Mouse (Mus musculus): ENCODE measurements at regions not wholly inside any gene's neighbourhood (a gene's known extent, or its start where the extent isn't known, plus 50 kb on each side); places are given as distances from the start of the nearest gene placed in this dataset.

DNA sequence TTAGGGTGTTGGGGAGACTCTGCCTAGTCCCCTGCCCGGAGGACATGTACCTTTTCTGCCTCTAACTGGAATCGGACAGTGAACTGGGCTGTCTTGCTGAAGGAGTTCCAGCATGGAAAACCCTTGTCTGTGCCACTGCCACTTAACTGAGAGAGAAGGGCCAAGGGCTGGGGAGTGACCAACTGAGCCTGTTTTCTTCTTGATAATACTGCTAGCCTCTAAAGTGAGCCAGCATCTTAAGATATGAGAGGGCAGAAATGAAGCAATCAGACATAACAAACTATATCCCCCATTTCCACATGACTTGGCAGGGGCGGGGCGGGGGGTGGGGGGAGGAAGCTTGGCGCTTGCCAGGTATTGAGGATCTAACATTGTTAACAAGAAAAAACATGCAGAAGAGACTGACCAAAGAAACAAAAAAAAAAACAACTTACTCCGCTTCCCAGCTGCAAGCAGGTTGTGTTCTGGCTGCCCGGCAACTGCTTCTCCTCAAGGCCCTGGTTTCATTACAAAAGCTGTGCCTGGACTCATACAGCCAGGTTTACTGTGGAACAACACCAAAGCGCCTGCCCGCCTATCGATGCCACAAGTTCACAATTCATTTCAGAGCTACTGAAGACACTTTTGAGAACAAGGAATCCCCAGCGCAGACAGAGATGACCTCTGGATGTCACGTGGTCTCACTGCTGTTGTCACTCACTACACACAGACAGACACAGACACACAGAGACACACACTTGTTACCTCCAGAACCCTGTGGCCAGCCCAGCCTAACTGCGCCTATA, 153.6 kb upstream of the Klf14 start:
- no peak for DNase-seq

DNA sequence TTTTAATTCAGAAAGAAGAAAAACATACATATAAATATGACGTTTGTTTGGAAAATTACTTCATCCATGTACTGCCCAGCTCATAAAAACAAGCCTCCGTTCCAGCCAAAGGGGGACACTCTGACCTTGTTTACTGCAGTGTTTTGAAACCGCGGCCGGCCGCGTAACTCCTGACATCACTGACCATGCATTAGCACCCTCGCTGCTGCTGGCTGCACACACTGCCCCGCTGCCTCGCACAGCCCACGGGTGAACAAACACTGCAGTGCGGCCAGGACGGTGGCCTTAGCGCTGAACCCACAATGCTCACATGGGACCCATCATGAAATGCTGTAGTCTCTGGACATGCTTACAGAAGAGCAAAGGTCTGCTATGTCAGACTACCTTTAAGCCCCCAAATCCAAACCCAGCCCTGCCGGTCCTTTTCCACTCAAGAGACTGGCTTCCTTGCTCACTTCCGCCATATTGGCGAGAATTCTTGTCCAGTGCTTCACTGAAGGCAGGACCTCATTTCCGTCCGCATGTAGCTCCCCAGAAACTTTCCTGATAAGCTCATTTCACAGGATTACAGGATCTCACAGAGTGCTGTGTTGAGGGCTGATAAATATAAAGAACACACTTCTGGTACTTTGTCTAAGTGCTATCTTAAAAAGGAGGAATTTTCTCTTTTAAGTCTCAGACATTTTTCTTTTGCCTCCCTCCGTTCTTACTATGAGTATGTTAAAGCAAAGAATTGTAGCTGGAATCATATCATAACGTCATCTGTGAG, 154.9 kb upstream of the Klf14 start:
- DNase-seq = no peak

DNA sequence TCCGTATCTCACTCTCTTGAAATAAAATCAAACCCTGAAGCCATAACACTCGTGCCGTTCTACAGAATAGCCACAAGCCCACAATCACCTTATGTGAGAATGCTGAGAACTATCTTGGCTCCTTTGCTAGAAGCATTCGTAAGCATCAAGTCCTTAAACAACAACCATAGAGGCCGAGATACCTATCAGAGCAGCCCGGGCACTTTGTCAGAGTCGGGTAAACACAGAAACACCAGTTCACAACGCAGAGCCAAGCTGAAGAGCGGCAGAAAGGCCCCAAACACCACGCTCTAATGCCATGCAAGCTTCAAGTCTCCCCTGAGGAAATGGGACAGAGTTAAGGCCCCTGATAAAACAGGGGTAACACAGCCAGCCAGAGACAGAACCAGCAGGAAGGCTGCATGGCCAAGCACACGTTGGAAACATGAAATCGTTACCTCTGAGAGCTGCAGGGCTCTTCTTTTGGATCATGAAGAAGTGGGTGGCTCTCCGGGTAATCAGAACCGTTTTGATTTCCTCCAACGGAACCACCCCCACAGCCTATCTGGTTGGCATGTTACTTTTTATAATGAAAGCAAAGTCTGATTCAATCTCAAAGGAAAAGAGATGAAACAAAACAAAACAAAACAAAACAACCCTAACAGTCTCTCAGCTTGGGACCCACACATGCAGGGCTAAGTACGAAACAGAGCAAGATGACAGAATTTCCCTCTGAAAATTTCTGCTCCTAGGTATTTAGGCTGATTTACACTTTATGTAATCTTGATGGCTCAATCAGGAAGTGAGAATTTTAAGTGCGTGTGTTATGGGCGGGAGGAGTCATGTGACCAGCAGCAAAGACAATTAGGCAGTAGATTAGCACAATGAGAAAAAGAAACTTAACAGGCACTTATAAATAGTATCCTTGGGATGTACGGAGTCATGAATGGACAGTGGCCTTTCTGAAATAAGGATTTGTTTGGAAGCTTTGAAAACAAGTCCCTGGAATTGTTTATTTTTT, 155.8 kb upstream of the Klf14 start:
- no peak for DNase-seq

DNA sequence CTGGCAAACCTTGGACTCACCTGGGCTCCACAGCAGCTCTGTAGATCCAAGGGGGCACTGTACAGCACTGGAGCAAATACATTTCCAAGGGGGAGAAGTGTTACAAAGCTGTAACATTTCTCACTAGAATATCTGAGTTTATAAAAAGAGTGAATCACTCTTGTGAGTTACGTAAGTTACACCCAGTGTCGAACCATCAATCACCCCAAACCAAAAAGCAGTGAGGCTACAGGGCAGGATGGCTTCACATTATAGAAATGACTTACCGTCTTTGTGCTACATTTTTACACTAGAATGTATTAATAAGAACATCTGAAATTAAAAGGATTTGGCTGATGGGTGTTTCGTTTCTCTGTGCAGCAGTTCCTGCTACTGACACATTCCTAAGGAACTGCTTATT, 156.7 kb upstream of the Klf14 start:
- no peak for DNase-seq

DNA sequence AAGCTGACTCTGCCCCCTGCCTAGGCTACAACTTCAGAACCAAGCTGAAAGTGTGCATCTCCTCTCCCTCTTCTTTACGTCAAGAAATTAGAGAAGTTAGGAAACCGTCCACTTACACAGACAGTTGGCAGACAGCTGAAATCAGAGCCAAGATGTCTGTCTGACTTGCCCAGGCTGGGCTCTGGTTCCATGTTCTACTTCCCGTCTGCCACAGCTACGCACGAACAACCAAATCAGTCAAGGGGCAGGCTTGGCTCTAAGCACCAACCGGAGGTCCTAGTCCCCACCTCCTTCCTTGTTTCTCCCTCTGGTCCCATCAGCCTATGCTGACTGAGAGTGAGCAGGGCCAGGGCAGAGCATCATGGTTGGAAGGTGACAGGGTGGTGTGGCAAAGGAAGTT, 157.5 kb upstream of the Klf14 start:
- DNase-seq = no peak

DNA sequence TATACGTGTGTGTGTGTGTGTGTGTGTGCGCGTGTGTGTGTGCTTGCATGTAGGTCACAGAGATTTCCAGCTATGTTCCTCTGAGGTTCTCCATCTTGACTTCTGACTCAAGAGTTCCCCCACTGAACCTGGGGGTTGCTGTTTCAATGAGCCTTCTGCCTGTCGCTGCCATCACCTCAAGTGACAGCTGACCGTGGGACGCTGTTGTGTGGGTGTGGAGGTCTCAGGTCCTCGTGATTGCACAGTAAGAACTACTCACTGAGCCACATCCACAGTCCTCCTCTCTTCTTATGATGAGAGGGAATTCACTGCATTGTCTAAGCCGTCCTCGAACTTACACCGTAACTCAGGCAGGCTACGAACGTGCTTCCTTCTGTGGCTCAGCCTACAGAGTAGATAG, 158.8 kb upstream of the Klf14 start:
- no peak for DNase-seq

DNA sequence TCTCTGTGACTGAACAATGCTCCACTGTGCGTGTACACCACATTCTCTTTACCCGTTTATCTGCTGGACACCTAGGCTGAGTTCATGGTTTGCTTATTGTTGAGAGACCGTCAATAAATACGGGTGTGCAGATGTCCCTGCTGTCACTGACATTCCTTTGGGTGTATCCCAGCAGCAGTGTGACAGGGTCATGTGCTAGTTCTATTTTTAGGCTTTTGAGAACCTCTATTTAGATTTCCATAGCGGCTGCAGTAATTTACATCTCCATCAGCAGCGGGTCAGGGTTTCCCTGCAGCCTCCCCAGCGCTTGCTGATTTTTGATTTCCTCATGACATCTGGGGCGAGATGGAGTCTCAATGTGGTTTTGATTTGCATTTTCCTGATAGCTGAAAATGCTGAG, 162.1 kb upstream of the Klf14 start:
- DNase-seq = no peak

DNA sequence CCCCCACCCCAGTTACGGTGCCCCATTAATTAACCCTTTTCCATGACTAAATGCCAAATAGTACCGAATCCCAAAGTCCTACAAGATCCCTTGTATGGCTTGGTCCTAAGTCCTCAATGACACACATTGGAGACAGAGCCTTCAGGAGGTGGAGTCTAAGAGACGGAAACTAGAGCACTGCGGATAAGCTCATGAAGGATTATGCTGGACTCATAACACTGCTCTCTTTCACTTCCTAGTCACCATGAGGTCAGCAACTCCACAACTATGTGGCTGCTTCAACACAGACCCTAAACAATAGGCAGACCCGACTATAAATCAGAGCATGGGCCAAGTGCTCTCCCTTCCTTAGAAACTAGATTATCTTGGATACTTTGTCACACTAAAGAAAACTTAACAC, 164.0 kb upstream of the Klf14 start:
- DNase-seq = no peak

DNA sequence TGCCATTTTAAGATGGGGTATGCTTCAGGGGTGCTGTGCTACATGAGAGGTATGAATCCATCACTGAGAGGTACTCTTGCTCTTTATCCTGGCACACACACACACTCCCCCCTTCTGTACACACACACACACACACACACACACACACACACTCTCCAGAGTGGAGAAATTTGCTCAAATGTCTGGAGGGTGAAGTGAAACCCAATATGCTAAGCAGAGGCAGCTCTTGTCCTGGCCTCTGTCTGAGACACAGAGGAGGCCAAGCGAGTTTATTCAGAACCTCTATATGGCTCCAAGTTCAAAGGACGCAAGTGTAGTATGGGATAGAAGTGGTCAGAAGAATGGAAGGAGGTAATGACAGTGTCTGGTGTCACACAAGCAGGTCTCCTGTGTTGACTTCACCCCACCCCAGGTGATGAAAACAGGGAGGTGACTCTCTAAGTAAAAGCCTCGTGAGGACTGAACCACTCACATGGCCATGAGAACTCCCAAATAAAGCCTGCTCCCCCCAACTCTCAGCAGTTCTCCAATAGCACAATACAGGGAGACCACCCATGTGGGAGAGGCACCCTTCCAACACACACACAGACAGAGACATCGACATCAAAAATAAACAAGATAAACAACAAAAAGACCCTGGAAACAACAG, 164.6 kb upstream of the Klf14 start:
- no peak for DNase-seq

DNA sequence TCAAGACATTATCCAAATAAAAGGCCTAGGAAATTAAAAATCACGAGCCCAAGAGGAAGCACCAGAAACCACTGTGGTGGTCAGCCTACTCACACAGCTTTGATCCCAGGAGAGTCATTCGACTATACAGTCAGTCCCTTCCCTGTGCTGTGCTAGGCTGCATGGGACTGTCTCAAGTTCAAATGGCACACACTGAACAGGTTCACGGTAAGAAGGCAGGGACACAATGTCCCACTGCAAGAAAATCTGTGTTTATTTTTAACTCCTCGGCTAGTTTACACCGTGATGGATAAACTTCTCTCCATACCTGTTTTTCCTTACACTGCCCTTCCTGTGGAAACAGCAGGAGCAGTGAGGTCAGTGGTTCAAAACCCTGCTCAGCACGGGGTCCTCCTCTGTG, 165.2 kb upstream of the Klf14 start:
- no peak for DNase-seq

DNA sequence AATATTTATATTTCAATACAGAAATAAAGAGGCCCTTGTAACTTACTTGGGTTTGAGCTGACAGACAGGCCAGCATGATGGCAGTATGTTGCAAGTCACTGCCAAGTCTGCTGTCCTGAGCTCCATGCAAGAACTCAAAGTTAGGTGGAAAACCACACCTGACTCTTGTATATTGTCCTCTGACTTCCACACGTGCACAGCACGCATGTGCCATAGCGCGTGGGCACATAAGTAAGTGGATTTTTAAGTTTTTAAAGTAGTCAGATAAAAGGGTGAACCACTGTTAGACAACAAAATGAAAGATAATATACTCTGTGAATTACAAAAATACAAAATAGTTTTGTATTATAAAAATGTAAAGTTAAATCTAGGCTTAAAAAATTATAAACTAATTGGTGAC, 166.0 kb upstream of the Klf14 start:
- no peak for DNase-seq

DNA sequence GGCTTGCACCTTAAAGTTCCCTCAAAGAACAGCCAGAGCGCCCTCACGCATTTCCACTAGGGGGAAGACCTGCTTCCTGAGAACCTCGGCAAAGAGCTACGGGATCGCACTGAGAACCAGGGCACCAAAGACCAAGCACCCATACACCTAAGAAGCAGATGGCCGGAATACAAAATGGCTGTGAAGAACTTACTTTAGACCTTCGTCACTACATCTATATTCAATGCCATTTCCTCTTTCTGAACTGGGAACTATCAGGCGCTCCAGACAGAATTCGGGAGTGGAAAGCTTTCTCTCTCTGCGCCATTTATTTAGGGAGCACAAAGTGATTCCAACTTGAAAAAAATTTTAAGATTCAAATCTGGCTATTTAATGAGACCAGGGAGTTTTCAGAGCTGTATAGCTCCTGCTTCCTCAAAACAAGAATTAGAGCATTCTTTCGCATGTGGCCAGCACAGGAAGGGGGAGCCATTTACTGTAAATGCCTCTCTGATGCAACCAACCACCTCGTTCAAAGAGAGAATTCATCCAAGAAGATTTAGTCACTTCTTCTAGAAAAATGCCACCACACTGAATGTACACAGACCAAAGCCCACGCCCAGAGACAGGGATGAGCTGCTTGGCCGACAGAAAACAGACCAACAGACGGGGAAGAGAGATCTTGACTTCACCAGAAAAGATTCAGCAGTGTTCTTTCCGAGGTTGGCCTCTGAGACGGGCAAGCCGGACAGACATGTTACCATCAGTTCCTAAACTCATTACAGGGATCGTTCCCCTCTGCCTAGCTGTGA, 166.6 kb upstream of the Klf14 start:
- DNase-seq = peak; percentile 80

DNA sequence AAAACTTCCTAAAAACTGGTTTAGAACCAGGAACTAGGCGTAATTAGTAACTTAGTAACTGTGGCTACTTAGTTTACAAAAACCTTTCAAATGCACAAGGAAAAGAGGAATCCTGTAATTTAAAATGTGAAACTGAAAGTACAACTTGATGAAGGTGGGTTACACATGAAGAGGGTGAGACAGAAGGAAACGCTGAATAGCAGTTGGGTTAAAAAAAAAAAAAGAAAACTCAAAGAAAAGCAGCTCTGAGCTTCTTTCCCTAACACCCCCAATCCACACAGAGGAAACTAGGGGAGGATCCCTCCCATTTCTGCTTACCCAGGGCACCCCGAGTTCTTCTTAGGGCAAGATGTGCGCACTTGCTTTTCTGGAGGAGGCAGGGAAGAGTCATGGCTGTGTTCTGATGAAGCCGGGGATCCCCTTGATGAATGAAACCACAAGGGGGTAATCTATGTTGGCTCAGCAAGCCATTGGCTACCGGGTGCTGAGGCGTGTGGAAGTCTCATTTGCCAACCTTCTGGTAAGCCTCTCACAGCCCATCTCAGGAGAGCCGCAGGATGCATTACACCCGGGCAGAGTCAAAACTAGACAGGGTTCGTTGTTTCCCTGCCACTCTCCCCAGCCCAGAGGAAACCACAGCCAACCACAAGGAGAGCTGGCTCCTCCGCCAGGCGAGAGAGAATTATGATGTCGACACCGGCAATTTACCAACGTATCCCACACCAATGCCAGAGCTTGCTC, 167.4 kb upstream of the Klf14 start:
- DNase-seq = peak; percentile 66

DNA sequence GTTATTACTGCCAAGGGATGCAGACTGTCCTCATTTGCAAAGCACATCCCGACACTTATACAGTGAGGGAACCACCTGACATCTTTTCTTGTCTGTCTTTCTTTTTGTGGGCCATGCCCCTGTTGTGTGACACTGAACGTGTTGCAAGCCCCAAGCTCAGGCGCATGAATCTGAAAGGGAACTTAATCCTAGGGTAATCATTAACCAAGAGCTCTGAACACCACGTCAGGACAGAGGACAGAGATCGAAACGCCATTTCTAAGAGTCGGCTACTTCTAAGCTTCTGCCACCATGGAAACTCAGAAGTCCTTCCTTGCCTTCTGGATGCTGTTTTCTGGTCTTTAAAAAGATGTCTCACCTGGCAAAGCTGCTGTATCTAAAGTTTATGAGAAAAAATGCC, 170.3 kb upstream of the Klf14 start:
- DNase-seq = no peak

DNA sequence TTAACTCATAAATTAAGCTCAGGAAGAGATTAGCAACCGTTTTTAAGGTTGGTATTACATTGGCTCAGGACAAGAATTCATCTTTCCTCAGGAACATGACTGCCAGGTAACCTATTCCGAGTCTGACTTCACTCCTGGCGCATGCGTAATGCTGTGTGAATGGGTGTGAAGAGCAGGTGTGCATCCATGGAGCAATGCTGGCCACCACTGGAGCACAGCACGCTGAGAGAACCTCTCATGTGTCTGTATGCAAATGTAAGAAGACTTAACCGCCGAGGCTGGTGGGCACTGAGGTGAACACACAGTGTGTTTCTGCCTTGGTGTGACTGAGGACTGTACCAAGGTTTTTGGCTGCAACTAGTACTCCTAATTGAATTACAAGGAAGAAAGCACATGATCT, 171.1 kb upstream of the Klf14 start:
- no peak for DNase-seq

DNA sequence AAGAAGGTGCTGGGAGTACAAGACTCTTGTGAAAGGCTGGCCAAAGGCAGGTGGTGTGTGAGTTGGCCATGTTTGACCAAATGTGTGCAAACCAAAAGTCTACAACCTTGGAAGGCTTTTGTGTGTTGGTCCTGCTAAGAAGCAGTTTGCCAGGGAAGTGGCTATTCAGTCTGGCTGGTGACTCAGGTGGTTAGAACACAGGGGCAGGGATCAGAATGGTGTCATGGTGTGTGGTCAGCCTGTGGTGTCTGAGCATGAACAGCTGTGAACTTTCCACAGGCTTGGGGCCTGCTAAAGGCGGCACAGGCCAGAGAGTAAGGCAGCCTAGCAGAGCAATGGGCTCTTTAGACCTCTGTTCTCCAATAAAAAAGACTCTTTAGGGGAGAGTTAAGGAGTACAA, 171.6 kb upstream of the Klf14 start:
- DNase-seq = no peak

DNA sequence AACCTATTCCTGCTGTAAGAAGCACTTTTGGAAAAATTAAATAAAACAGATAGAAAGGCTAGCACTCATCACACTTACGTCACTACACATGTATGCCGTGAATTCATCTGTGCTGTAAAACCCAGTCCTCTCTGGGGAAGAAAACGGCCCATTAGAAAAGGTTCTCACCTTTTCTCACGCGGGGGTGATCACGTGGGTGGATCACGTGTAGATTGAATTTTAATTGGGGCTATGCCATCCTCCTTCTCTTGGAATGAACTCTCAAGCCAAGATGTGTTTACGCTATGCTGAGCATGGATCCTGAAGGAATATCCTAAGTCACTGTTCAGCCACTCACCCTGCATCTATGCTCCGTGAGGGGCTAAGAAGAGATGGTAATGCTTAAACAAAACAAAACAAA, 172.8 kb upstream of the Klf14 start:
- no peak for DNase-seq

DNA sequence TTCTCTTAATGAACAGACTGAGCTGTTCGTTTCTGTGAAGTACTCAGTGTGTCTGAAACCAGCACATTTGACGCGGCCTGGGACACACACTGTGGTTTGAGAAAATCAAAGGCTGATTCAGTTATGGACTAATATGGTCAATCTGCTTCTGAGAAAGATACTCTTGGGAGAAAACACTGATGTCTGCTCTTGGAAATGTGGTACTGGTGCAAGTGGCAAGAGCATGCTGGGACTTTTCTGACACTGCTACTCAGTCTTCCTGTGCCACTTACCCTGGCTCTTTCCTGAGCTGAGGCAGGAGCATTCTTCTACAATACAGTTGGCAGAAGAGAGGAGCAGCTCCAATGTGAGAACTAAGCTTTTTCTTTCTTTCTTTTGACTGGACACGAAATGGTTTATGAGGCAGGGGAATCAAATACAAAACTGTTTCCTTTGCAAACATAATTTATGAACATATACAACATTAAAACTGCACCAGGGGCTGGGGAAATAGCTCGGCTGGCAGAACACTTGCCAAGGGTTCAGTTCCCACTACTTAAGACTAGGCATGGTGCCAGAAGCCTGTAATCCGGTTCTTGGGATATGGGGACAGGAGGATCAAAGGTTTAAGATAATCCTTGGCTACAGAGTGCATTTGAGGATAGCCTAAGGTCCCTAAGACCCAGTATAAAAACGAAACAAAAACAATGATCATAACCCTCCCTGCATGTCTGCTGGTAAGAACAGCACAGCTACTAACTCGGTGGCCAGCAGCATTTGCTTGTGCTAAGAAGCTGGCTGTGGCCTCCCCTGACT, 173.7 kb upstream of the Klf14 start:
- no peak for DNase-seq

DNA sequence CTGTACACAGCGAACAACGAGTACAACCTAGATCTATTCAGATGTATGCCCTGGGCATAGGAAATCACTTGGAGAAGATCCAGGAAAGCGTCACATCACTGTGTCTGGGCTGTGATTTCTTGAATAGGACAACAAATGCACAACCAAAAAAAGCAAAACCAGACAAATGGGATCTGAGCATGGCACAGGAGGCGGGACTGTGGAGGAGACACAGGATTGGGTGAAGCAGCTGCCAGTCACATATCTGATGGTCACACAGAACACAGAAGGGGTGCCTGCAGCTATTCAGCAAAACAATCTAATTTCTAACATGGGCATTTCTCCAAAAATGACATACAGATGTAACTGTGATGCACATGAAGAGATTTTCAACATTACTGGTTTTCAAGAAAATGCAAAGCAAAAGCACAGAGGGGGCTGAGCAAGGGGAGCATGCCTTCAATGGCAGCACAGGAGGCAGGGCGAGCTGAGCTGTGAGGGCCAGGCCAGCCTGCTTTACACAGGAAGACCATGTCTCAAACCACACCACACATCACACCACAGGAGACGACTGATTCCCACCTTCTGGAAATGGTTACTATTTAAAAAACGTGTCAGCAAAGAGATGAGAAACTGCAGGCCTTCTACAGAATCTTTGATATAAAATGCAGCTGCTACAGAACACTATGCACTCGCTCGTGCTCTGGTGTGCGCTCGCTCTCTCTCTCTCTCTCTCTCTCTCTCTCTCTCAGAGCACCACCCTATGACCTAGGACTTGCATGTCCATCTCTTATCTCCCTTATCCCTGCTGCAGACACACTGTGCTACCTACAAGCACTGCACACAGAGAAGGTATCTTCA, 175.2 kb upstream of the Klf14 start:
- DNase-seq = no peak

DNA sequence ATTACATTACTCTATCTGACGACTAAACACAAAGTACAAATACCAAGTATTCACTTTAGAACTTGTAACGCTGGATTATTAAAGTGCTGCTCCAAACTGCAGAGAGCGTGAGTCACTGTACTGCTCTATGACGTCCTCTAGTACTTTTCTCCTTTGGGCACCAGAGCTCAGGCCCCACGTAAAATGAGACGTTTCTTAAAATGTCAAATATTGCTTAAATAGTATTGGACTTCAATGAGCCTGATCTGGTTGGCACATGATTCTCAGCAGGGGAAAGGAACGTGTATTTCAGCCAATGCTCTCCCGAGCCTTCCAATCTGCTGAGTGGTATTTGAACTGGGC, 175.8 kb upstream of the Klf14 start:
- DNase-seq = no peak
